Mouse (Mus musculus) ovary, adult 10 weeks (tissue): Measurements from ENCODE around the gene Vmn1r44. TPM values are rescaled to one million over a fixed set of nuclear protein-coding genes. Genes with fewer than 3 reads are reported as not detected.

Experiments used
- polyA plus RNA-seq: library from polyadenylated mRNA; stranded (reverse); fragments of 350-450 nt; fragmentation: Illumina TruSeq; extraction: RNeasy Lipid Tissue Mini Kit (QIAGEN cat#74804); gene quantifications from one replicate; pipeline ENCODE4 v1.2.3, GENCODE M21; 2014

The Vmn1r44 gene
- polyA plus RNA-seq = not detected

DNA sequence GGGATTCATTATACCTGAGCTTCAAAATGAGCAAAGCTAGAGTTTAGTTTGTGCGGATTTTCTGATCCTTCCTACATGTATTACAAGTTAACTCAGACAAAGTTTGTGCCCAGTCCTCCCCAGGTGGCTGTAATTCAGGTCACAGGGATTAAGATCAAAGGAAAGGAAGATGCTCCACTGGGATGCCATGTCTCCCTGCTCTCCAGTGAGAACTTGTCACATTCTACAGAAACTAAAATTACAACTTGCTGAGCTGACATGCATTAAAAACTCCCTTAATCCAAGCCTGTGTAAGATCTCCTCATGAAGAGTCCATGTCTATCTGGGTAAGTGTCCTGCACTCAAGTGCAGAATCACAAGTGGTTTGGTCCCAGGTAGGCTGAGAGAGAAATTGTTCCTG lies at the start of gene Vmn1r44:
Vmn1r44 (plus strand) TSS at position 301 of the 400 bp plus-strand sequence.

DNA sequence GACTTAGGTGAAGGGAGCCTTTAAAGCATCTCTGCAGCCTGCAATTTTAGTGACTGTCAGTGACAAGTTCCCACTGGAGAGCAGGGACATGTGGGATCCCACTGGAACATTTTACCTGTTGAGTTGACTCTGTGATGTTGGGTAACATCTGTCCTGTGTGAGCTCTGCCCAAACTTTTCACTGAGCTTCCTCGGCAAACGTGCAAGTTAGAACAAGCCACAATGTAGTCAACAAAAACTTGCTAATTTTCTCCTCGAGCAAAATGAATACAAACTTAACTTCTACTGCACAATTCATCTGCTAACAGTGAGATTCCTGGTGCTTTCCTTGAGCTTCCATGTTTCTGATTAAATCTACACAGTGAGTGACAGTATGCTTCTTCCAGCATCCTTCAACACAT lies 7.1 kb upstream of the Vmn1r44 start, which contains the start of the genes Vmn1r42 and Vmn1r43:
Vmn1r42 (minus strand) TSS at position 101 of the 400 bp plus-strand sequence.
Vmn1r43 (minus strand) TSS at position 101 of the 400 bp plus-strand sequence.

DNA sequence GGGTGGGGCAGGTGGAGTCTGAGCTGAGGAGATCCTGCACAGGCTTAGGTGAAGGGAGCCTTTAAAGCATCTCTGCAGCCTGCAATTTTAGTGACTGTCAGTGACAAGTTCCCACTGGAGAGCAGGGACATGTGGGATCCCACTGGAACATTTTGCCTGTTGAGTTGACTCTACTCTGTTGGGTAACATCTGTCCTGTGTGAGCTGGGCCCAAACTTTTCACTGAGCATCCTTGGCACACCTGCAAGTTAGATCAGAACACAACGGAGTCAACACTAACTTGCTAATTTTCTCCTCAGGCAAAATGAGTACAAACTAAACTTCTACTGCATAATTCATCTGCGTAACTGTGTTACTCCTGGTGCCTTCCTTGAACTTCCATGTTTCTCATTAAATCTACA lies 57.0 kb downstream of the Vmn1r44 start, which contains the start of gene Vmn1r45:
Vmn1r45 (minus strand) TSS at position 101 of the 400 bp plus-strand sequence.

Other genes with a start within 250 kb of the Vmn1r44 start
- gene Txnrd3, start 239.7 kb upstream of the Vmn1r44 start, polyA plus RNA-seq = 14.8 TPM
- gene Vmn1r40, start 176.1 kb upstream of the Vmn1r44 start, polyA plus RNA-seq = not detected
- gene Vmn1r41, start 142.9 kb upstream of the Vmn1r44 start, polyA plus RNA-seq = not detected
- not detected for gene Vmn1r42, start 7.2 kb upstream of the Vmn1r44 start, polyA plus RNA-seq
- gene Vmn1r43, start 7.2 kb upstream of the Vmn1r44 start, polyA plus RNA-seq = not detected
- not detected for gene Vmn1r45, start 56.9 kb downstream of the Vmn1r44 start, polyA plus RNA-seq
- not detected for gene Vmn1r46, start 85.7 kb downstream of the Vmn1r44 start, polyA plus RNA-seq
- not detected for gene Vmn1r47, start 132.5 kb downstream of the Vmn1r44 start, polyA plus RNA-seq
- not detected for gene Vmn1r48, start 153.2 kb downstream of the Vmn1r44 start, polyA plus RNA-seq
- gene Vmn1r49, start 194.8 kb downstream of the Vmn1r44 start, polyA plus RNA-seq = not detected
- not detected for gene Vmn1r50, start 217.8 kb downstream of the Vmn1r44 start, polyA plus RNA-seq
- not detected for gene Vmn1r51, start 238.9 kb downstream of the Vmn1r44 start, polyA plus RNA-seq